Mouse (Mus musculus) myocyte (in vitro differentiated cells): ENCODE data around the gene Fez1. TPM values are rescaled to one million over a fixed set of nuclear protein-coding genes. Genes with fewer than 3 reads are reported as not detected.

Source experiments
- H3K27me3 ChIP-seq: one replicate; pipeline ENCODE4 v1.6.1; 2011; ENCODE audit not compliant: control insufficient read depth, insufficient read depth, insufficient read length
- H3K36me3 ChIP-seq: one replicate; pipeline ENCODE4 v1.6.1; 2011; ENCODE audit not compliant: control insufficient read depth, insufficient read depth
- H3K4me2 ChIP-seq: one replicate; pipeline ENCODE4 v1.6.1; 2011; ENCODE audit warnings: low read depth, control low read depth
- H3K4me3 ChIP-seq: one replicate; pipeline ENCODE4 v1.5.1; 2011; ENCODE audit warnings: mild to moderate bottlenecking, control low read depth, moderate library complexity
- H3K79me2 ChIP-seq: one replicate; pipeline ENCODE4 v1.6.1; 2011; ENCODE audit not compliant: control insufficient read depth, insufficient read depth
- H3ac ChIP-seq: one replicate; pipeline ENCODE4 v1.6.1; 2011; ENCODE audit not compliant: control insufficient read depth, insufficient read length
- CEBPB ChIP-seq: IDR thresholded peaks from 2 replicates; pipeline ENCODE4 v1.6.1; 2011; ENCODE audit warnings: mild to moderate bottlenecking, moderate library complexity; ENCODE audit not compliant: poor library complexity, insufficient read depth, severe bottlenecking
- E2F4 ChIP-seq: IDR thresholded peaks from one replicate; pipeline ENCODE4 v1.6.1; 2011; ENCODE audit warnings: mild to moderate bottlenecking, control low read depth, moderate library complexity; ENCODE audit not compliant: insufficient read depth
- MAX ChIP-seq: IDR thresholded peaks from one replicate; pipeline ENCODE4 v1.6.1; 2011; ENCODE audit warnings: low read depth, mild to moderate bottlenecking, control low read depth
- MYOD1 ChIP-seq, 3 experiments: IDR thresholded peaks; one replicate each; pipeline ENCODE4 v1.6.1; 2011; ENCODE audit warnings: control low read depth in 2 of 3, low read depth in 2 of 3, mild to moderate bottlenecking in 2 of 3, moderate library complexity in 1 of 3; ENCODE audit not compliant: insufficient read length in 2 of 3, control insufficient read depth in 1 of 3
- MYOG ChIP-seq, 3 experiments: IDR thresholded peaks; one replicate each; pipeline ENCODE4 v1.6.1; 2011; ENCODE audit warnings: control low read depth in 2 of 3, low read depth in 2 of 3, mild to moderate bottlenecking in 2 of 3; ENCODE audit not compliant: insufficient read length in 2 of 3, control insufficient read depth in 1 of 3, insufficient read depth in 1 of 3
- POLR2A ChIP-seq: IDR thresholded peaks from one replicate; pipeline ENCODE4 v1.6.1; 2011; ENCODE audit warnings: low read depth, mild to moderate bottlenecking, control low read depth, moderate library complexity; ENCODE audit not compliant: insufficient read length
- POLR2AphosphoS2 ChIP-seq: IDR thresholded peaks from one replicate; pipeline ENCODE4 v1.6.1; 2011; ENCODE audit warnings: low read depth, control low read depth; ENCODE audit not compliant: insufficient read length
- REST ChIP-seq: IDR thresholded peaks from one replicate; pipeline ENCODE4 v1.6.1; 2011; ENCODE audit warnings: mild to moderate bottlenecking, control low read depth, moderate library complexity; ENCODE audit not compliant: insufficient read depth, insufficient read length
- SRF ChIP-seq: IDR thresholded peaks from one replicate; pipeline ENCODE4 v1.6.1; 2011; ENCODE audit warnings: low read depth; ENCODE audit not compliant: control insufficient read depth, insufficient read length
- TCF12 ChIP-seq: IDR thresholded peaks from one replicate; pipeline ENCODE4 v1.6.1; 2011; ENCODE audit warnings: mild to moderate bottlenecking, control low read depth; ENCODE audit not compliant: poor library complexity, insufficient read depth, severe bottlenecking
- TCF3 ChIP-seq: IDR thresholded peaks from one replicate; pipeline ENCODE4 v1.6.1; 2011; ENCODE audit warnings: low read depth, control low read depth; ENCODE audit not compliant: insufficient read length
- USF1 ChIP-seq: IDR thresholded peaks from one replicate; pipeline ENCODE4 v1.6.1; 2011; ENCODE audit warnings: low read depth, mild to moderate bottlenecking, control low read depth, moderate library complexity
- polyA plus RNA-seq: library from polyadenylated mRNA; unstranded; fragments of >200 nt; fragmentation: generic; extraction: Trizol; gene quantifications from one replicate; pipeline ENCODE4 v1.2.1, GENCODE M21; 2012; ENCODE audit warnings: missing spikeins

Gene Fez1
- polyA plus RNA-seq, 1 experiment, result 2.6 TPM

DNA sequence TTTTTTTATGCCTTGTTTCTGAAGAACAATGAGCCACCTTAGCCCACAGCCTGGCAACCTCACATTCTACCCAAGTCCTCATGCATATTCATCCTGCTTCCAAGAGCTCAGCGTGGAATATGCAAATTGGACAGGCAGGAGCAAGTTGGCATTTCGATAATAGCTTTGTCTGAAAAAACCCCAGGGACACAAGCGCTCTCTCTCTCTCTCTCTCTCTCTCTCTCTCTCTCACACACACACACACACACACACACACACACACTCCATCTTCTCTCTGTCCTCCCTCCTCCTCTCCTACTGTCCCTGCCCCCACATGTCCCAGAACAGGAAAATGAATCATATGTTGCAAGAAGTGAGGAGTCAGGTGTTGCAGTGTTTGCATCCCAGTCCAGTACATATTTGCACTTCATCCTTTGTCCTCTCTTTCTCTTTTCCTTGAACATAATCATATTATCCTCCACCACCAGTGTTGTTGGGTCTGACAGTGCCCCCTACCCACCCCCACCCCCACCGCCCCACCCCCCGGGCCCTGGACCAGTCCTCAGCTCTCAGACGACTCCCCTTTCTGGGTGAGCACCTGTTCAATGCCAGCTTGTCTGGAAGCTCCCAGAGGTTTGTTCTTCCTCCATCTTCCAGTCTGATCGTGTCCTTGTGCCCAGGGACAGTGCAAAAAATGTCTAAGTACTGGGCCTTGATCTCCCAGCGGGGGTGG is 60.5 kb downstream of the Fez1 start:
- no peak overlapping the region for H3K4me3 ChIP-seq
- H3K4me2 ChIP-seq, result no peak overlapping the region
- no peaks in the 10 kb centered on the region for H3K79me2 ChIP-seq
- no peak overlapping the region for H3ac ChIP-seq
- no peaks in the 10 kb centered on the region for H3K36me3 ChIP-seq
- TF ChIP-seq POLR2AphosphoS2 (no peak), MYOD1 (IDR thresholded peaks at IDR 0.05; ENCODE audit: control insufficient read depth in 1 of 3, insufficient read length in 2 of 3, low read depth in 2 of 3) (no peak), TCF3 (no peak), REST (no peak), CEBPB (no peak), SRF (no peak), POLR2A (no peak), E2F4 (no peak), TCF12 (no peak), USF1 (no peak), MAX (no peak), MYOG (IDR thresholded peaks at IDR 0.05; ENCODE audit: control insufficient read depth in 1 of 3, insufficient read depth in 1 of 3, insufficient read length in 2 of 3, low read depth in 2 of 3) (no peak)
- no peaks in the 10 kb centered on the region for H3K27me3 ChIP-seq

DNA sequence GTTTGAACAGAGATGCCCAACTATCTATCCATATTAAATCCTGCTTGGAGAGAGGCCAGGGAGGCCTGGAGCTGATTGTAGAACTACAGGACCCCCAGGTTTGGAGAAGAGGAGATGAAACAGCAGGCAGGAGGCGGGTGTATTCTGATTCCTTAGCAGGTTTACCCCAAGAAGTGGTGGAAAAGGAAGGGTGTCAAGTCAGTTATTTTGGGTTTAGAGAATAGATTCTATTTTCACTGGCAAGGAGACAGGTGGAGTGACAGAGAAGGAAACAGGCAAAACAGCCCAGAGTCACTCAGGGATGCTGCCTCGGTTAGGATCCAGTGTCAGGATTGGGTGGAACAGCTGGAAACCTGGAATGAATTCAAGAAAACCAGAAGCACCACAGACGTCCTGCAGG is 61.9 kb downstream of the Fez1 start:
- Histone ChIP-seq H3ac (no peak overlapping the region), H3K4me3 (no peak overlapping the region), H3K27me3 (no peaks in the 10 kb centered on the region), H3K4me2 (no peak overlapping the region), H3K36me3 (no peaks in the 10 kb centered on the region), H3K79me2 (no peaks in the 10 kb centered on the region)
- TF ChIP-seq E2F4 (no peak), TCF12 (no peak), USF1 (no peak), MAX (no peak), CEBPB (no peak), MYOG (IDR thresholded peaks at IDR 0.05; ENCODE audit: control insufficient read depth in 1 of 3, insufficient read depth in 1 of 3, insufficient read length in 2 of 3, low read depth in 2 of 3) (no peak), MYOD1 (IDR thresholded peaks at IDR 0.05; ENCODE audit: control insufficient read depth in 1 of 3, insufficient read length in 2 of 3, low read depth in 2 of 3) (no peak), POLR2AphosphoS2 (no peak), POLR2A (no peak), REST (no peak), TCF3 (no peak), SRF (no peak)

DNA sequence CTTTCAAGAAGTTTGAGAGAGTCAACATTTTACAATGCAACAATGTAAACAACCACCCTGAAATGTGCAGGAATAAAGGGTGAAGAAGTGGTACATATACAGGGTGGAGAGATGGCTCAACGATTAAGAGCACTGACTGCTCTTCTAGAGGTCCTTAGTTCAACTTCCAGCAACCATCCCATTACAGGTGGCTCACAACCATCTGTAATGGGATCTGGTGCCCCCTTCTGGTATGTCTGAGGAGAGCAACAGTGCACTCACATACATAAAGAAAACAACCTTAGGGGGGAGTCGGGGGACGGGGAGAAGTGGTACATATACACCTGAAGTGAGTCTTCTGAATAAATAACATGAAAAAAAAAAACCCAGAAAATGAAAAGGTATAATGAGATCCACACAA is 63.6 kb downstream of the Fez1 start:
- Histone ChIP-seq H3K4me3 (no peak overlapping the region), H3K27me3 (no peaks in the 10 kb centered on the region), H3K36me3 (no peaks in the 10 kb centered on the region), H3ac (no peak overlapping the region), H3K79me2 (no peaks in the 10 kb centered on the region), H3K4me2 (no peak overlapping the region)
- TF ChIP-seq REST, result no peak
- TF ChIP-seq USF1, result no peak
- no peak for TF ChIP-seq TCF12
- TF ChIP-seq CEBPB, result no peak
- no peak for TF ChIP-seq MYOG (IDR thresholded peaks at IDR 0.05; ENCODE audit: control insufficient read depth in 1 of 3, insufficient read depth in 1 of 3, insufficient read length in 2 of 3, low read depth in 2 of 3)

DNA sequence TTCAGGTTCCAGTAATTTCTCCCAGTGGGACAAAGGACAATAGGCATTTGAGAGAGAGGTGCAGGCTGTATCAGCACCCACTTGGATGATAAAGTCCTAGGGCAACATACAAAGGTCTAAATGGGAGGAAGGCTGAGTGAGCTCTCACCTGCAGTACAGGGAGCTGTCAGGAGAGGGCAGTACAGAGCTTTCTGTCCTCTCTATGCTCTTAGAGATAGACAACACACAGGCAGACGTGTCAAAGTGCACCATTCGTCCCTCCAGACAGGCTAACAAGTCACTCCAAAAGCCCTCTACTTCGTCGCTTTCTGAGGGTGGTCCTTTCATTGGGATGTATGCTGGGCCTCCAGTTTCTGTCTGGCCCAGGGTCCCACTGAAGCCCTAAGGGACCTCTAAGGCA is 68.9 kb downstream of the Fez1 start:
- TF ChIP-seq MYOG (IDR thresholded peaks at IDR 0.05; ENCODE audit: control insufficient read depth in 1 of 3, insufficient read depth in 1 of 3, insufficient read length in 2 of 3, low read depth in 2 of 3) (no peak), POLR2A (no peak), E2F4 (no peak), POLR2AphosphoS2 (no peak), REST (no peak)
- no peaks in the 10 kb centered on the region for H3K36me3 ChIP-seq
- no peak overlapping the region for H3K4me3 ChIP-seq

DNA sequence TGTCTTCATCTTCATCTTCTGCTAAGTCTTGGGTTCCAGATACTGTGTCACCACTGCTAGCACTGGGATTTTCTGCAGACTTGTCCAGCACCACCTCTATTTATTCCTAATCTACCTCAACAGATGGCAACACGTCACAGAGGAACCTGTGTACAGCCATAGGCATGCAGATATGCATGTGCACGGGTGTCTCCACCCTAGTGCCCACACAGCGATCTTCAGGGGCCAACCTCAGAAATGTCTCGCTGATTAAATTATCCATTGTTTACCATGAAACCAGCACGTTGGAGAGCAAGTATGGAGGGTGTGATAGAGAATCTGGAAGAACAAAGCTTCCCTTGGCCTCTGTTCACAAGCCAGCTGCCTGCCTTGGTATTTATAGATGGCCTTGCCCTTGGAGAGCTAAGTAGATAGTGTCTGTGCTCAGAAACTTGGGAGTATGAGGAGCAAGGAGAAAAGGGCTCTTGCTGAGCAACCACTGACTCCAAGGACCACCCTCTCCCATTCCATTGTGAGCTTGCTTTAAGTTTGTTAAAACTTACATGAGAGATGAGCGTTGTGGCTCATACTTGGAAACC is 71.8 kb downstream of the Fez1 start:
- Histone ChIP-seq H3K79me2 (no peaks in the 10 kb centered on the region), H3K36me3 (no peaks in the 10 kb centered on the region), H3K4me3 (no peak overlapping the region), H3K27me3 (no peaks in the 10 kb centered on the region), H3K4me2 (no peak overlapping the region), H3ac (no peak overlapping the region)
- TF ChIP-seq USF1, result no peak
- TF ChIP-seq CEBPB, result no peak
- no peak for TF ChIP-seq MYOG (IDR thresholded peaks at IDR 0.05; ENCODE audit: control insufficient read depth in 1 of 3, insufficient read depth in 1 of 3, insufficient read length in 2 of 3, low read depth in 2 of 3)
- TF ChIP-seq REST, result no peak
- no peak for TF ChIP-seq MAX
- TF ChIP-seq E2F4, result no peak
- TF ChIP-seq POLR2A, result no peak
- TF ChIP-seq MYOD1 (IDR thresholded peaks at IDR 0.05; ENCODE audit: control insufficient read depth in 1 of 3, insufficient read length in 2 of 3, low read depth in 2 of 3), result no peak
- no peak for TF ChIP-seq TCF3
- TF ChIP-seq SRF, result no peak
- no peak for TF ChIP-seq TCF12

More for the DNA sequence above, 68.9 kb downstream of the Fez1 start:
- no peaks in the 10 kb centered on the region for H3K27me3 ChIP-seq
- no peak overlapping the region for H3K4me2 ChIP-seq
- H3K79me2 ChIP-seq, result no peaks in the 10 kb centered on the region
- H3ac ChIP-seq, result no peak overlapping the region
